Mouse (Mus musculus): ENCODE measurements at regions not wholly inside any gene's neighbourhood (a gene's known extent, or its start where the extent isn't known, plus 50 kb on each side); places are given as distances from the start of the nearest gene placed in this dataset.

DNA sequence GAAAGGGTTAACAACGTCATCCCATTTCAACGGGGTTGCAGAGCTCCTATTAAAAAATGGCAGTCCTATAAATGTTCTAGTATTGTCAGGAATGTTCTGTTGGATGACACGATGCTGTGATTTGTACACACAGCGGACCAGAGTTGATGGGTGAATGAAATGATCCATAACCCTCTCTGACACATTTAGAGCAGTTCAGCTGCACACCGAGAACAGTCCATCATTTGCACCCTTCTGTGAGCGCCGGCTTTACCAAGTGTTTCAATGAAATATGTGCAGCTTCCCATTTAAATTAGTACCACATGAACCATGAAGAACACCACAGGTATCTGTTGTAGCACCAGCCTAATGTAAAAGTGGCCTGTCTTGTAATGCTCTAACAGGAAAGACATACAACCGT, 805.4 kb downstream of the Tmem182 start:
- no peak overlapping the region for H3K4me2 ChIP-seq (ENCODE audit: low read length)
- H3K9me3 ChIP-seq (ENCODE audit: control insufficient read depth, low read length): no peaks in the 10 kb centered on the region
- no peak overlapping the region for H3K4me3 ChIP-seq (ENCODE audit: control insufficient read depth in 1 of 2, insufficient read depth in 1 of 2, low read depth in 1 of 2, low read length in 2 of 2)
- H3K27ac ChIP-seq (replicated peaks in 1 of 2; ENCODE audit: control insufficient read depth in 1 of 2, insufficient read depth in 1 of 2, low read depth in 2 of 2, low read length in 2 of 2): no peak overlapping the region
- no peaks in the 10 kb centered on the region for H3K4me1 ChIP-seq (ENCODE audit: control insufficient read depth in 2 of 2, insufficient read depth in 2 of 2, low read length in 2 of 2)
- no peak for ATAC-seq (ENCODE audit: insufficient number of reproducible peaks, insufficient read depth, low FRiP score, low read depth)
- H3K36me3 ChIP-seq (ENCODE audit: control insufficient read depth, insufficient read depth, low read length): no peaks in the 10 kb centered on the region
- no peak overlapping the region for H3K9ac ChIP-seq (ENCODE audit: low read length)
- 78% methylated on average over 8 of the region's 8 CpGs for WGBS
- H3K27me3 ChIP-seq (ENCODE audit: control insufficient read depth, insufficient read depth, low read length): no peaks in the 10 kb centered on the region

DNA sequence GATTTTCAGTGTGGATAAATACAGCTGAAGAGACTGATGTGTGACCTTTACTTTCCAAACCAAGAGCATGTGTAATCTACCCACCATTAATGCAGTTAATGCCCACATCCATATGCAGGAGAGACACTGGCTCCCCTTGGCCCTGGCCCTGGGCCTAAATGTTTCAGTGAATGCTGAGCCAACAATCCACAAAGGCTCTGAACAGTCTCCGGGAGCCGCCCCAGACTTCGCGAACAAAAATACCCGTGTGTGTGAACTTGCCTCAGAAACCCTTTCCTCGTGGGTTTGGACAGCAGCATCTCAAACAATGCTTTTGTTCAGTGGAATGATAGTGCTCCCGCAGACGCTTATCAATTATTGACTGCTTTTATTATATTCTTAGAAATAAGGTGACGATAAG, 846.4 kb downstream of the Tmem182 start:
- H3K4me2 ChIP-seq (ENCODE audit: low read length): no peak overlapping the region; the same call in 1 of the 2 replicates
- H3K9ac ChIP-seq (ENCODE audit: low read length): no peak overlapping the region
- H3K27ac ChIP-seq (replicated peaks in 1 of 2; ENCODE audit: control insufficient read depth in 1 of 2, insufficient read depth in 1 of 2, low read depth in 2 of 2, low read length in 2 of 2): peak overlapping the region; percentile 22 to 30; a peak in 2 of 4 replicates

DNA sequence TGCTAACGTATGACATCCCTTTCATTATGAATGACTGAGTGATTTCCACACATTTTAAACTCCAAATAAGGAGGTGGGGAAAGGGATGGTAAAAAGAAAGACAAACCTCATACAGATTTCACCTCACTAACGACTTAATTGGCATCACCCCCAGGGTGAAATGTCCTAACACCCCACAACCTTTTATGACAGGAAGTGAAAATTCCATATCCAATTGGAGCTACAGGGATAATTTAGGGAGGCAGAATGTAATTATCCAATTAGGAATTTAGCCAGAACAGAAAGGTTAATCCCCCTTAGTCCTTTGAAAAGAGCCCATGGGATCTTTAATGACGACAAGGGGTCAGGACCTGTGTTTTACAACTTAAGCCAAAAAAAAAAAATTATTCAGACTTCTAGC, 846.8 kb downstream of the Tmem182 start:
- no peaks in the 10 kb centered on the region for H3K27me3 ChIP-seq (ENCODE audit: control insufficient read depth, insufficient read depth, low read length)
- peaks cover 4 to 8% of the 10 kb centered on the region in 2 experiments; a peak in 3 of 4 replicates for H3K4me1 ChIP-seq (ENCODE audit: control insufficient read depth in 2 of 2, insufficient read depth in 2 of 2, low read length in 2 of 2)
- peak overlapping the region; percentile 41; the same call in 1 of the 2 replicates for H3K4me2 ChIP-seq (ENCODE audit: low read length)
- 50% methylated on average over 3 of the region's 3 CpGs for whole genome bisulfite sequencing
- H3K9ac ChIP-seq (ENCODE audit: low read length): no peak overlapping the region
- peak overlapping the region; percentile 30 to 54 for H3K27ac ChIP-seq (replicated peaks in 1 of 2; ENCODE audit: control insufficient read depth in 1 of 2, insufficient read depth in 1 of 2, low read depth in 2 of 2, low read length in 2 of 2)
- H3K4me3 ChIP-seq (ENCODE audit: control insufficient read depth in 1 of 2, insufficient read depth in 1 of 2, low read depth in 1 of 2, low read length in 2 of 2): no peak overlapping the region
- ATAC-seq (ENCODE audit: insufficient number of reproducible peaks, insufficient read depth, low FRiP score, low read depth): no peak
- no peaks in the 10 kb centered on the region for H3K9me3 ChIP-seq (ENCODE audit: control insufficient read depth, low read length)
- no peaks in the 10 kb centered on the region for H3K36me3 ChIP-seq (ENCODE audit: control insufficient read depth, insufficient read depth, low read length)

More for the DNA sequence above, 846.4 kb downstream of the Tmem182 start:
- peaks cover 4 to 8% of the 10 kb centered on the region in 2 experiments; a peak in 3 of 4 replicates for H3K4me1 ChIP-seq (ENCODE audit: control insufficient read depth in 2 of 2, insufficient read depth in 2 of 2, low read length in 2 of 2)
- ATAC-seq (ENCODE audit: insufficient number of reproducible peaks, insufficient read depth, low FRiP score, low read depth): no peak
- H3K36me3 ChIP-seq (ENCODE audit: control insufficient read depth, insufficient read depth, low read length): no peaks in the 10 kb centered on the region
- H3K4me3 ChIP-seq (ENCODE audit: control insufficient read depth in 1 of 2, insufficient read depth in 1 of 2, low read depth in 1 of 2, low read length in 2 of 2): no peak overlapping the region
- H3K9me3 ChIP-seq (ENCODE audit: control insufficient read depth, low read length): no peaks in the 10 kb centered on the region
- 55% methylated on average over 9 of the region's 9 CpGs for WGBS
- no peaks in the 10 kb centered on the region for H3K27me3 ChIP-seq (ENCODE audit: control insufficient read depth, insufficient read depth, low read length)

DNA sequence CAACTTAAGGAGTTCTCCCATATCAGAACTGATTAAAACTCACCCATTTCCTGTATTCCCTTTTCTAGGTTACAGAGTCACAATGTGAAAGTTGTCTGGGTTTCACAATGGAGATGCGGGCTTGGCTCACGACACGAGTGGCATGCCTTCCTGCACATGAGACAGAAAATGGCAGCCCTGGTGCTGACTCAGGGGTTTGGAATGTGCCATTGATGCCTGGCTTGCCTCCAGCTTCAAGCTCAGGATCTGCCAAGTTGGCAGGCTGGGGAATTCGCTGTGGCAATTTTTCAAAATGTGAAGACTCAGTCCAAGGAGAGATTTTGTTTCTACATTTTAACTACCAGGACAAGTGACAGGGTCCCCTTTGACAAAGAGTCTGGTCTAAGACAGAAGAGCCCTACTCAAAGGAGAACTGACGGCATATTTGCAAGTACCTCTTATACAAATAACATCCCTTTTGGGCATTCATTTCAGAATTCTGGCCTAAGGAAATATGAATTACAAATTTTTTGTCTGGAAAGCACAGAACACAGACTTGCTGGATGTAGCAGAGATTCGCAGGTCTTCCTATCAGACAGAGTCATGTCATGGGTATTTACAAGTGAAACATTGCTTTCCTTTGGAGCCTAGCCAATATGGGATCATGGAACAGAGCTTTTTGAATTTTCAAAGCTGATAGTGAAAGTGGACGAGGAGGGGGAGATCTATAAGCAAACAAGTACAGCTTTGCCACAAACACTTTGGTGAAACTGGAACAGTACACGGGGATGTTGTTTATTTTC, 847.4 kb downstream of the Tmem182 start:
- Histone ChIP-seq H3K36me3 (ENCODE audit: control insufficient read depth, insufficient read depth, low read length) (no peaks in the 10 kb centered on the region), H3K27ac (replicated peaks in 1 of 2; ENCODE audit: control insufficient read depth in 1 of 2, insufficient read depth in 1 of 2, low read depth in 2 of 2, low read length in 2 of 2) (peak overlapping the region; percentile 67 to 76), H3K4me3 (ENCODE audit: control insufficient read depth in 1 of 2, insufficient read depth in 1 of 2, low read depth in 1 of 2, low read length in 2 of 2) (no peak overlapping the region), H3K27me3 (ENCODE audit: control insufficient read depth, insufficient read depth, low read length) (no peaks in the 10 kb centered on the region), H3K4me1 (ENCODE audit: control insufficient read depth in 2 of 2, insufficient read depth in 2 of 2, low read length in 2 of 2) (peaks cover 4 to 8% of the 10 kb centered on the region in 2 experiments; a peak in 3 of 4 replicates), H3K9me3 (ENCODE audit: control insufficient read depth, low read length) (no peaks in the 10 kb centered on the region), H3K4me2 (ENCODE audit: low read length) (peak overlapping the region; percentile 41), H3K9ac (ENCODE audit: low read length) (no peak overlapping the region)
- WGBS: 16% methylated on average over 8 of the region's 8 CpGs
- 0 out of 2 replicates have a peak, but pooled peaks have one; percentile 69 for ATAC-seq (ENCODE audit: insufficient number of reproducible peaks, insufficient read depth, low FRiP score, low read depth)

DNA sequence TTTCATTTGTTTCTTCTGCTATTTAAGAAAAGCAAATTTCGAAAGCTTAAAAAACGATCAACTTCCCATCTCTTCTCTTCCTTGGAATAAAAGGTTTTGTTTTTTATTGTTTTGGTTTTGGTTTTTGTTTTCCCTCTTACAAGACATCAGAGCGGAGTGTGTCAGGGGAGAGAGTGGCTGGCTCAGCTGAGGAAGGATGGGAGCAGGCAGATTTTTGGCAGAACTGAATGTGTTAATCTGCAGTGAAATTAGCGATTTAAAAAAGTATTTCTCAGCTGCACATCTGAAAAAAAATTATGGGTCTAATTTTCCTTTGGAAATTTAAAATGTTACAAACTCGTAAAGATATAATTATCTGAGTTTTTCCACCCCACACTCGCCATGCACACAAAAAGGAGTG, 868.7 kb downstream of the Tmem182 start:
- H3K27ac ChIP-seq (replicated peaks in 1 of 2; ENCODE audit: control insufficient read depth in 1 of 2, insufficient read depth in 1 of 2, low read depth in 2 of 2, low read length in 2 of 2): no peak overlapping the region
- H3K4me3 ChIP-seq (ENCODE audit: control insufficient read depth in 1 of 2, insufficient read depth in 1 of 2, low read depth in 1 of 2, low read length in 2 of 2): no peak overlapping the region
- no peak overlapping the region for H3K9ac ChIP-seq (ENCODE audit: low read length)
- no peaks in the 10 kb centered on the region for H3K27me3 ChIP-seq (ENCODE audit: control insufficient read depth, insufficient read depth, low read length)
- H3K4me1 ChIP-seq (ENCODE audit: control insufficient read depth in 2 of 2, insufficient read depth in 2 of 2, low read length in 2 of 2): peaks cover 0 to 6% of the 10 kb centered on the region in 2 experiments; a peak in 2 of 4 replicates
- H3K9me3 ChIP-seq (ENCODE audit: control insufficient read depth, low read length): no peaks in the 10 kb centered on the region
- no peaks in the 10 kb centered on the region for H3K36me3 ChIP-seq (ENCODE audit: control insufficient read depth, insufficient read depth, low read length)
- 75% methylated on average over 6 of the region's 6 CpGs for WGBS
- no peak overlapping the region for H3K4me2 ChIP-seq (ENCODE audit: low read length)
- ATAC-seq (ENCODE audit: insufficient number of reproducible peaks, insufficient read depth, low FRiP score, low read depth): no peak

DNA sequence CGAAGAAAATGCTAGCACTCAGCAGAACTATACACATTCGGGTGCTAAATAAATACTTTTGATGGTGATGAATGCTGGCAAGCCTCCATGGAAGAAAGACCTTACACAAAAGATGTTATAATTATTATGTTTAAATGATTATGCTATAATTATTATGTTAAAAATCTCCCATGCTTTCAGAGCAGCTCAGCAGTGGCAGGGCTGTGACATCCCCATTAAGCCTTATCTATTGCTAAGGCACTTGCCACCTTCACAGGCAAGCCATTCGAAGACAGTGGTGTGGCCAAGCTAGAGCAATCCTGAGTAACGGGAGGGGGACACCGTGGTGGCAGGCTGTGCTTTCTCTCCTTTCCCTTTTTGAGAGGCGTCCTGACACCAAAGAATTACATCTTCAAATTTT, 869.9 kb downstream of the Tmem182 start:
- H3K27ac ChIP-seq (replicated peaks in 1 of 2; ENCODE audit: control insufficient read depth in 1 of 2, insufficient read depth in 1 of 2, low read depth in 2 of 2, low read length in 2 of 2): no peak overlapping the region
- H3K9ac ChIP-seq (ENCODE audit: low read length): no peak overlapping the region
- H3K4me3 ChIP-seq (ENCODE audit: control insufficient read depth in 1 of 2, insufficient read depth in 1 of 2, low read depth in 1 of 2, low read length in 2 of 2): no peak overlapping the region
- H3K4me2 ChIP-seq (ENCODE audit: low read length): no peak overlapping the region
- no peak for ATAC-seq (ENCODE audit: insufficient number of reproducible peaks, insufficient read depth, low FRiP score, low read depth)
- no peaks in the 10 kb centered on the region for H3K36me3 ChIP-seq (ENCODE audit: control insufficient read depth, insufficient read depth, low read length)
- peaks cover 0 to 4% of the 10 kb centered on the region in 2 experiments; a peak in 2 of 4 replicates for H3K4me1 ChIP-seq (ENCODE audit: control insufficient read depth in 2 of 2, insufficient read depth in 2 of 2, low read length in 2 of 2)
- WGBS: 47% methylated on average over 6 of the region's 6 CpGs
- no peaks in the 10 kb centered on the region for H3K27me3 ChIP-seq (ENCODE audit: control insufficient read depth, insufficient read depth, low read length)
- H3K9me3 ChIP-seq (ENCODE audit: control insufficient read depth, low read length): no peaks in the 10 kb centered on the region

DNA sequence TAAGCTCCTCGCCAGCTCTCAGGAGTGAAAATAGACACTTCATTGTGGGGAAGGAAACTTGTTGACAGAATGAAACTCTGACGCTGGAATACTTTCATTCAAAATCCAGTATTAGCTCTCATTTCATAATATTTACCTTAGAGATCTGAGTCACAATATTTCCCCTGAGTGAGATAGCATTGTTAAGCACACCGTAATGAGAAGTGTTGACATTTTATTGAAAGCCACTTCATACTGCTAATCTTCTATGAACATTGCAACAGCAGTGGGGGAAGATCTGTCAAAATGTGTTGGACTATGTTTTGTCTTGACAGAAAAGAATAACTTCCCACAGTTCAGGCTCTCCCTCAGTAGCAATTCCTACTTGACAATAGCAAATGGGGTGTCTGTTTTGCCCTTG, 900.3 kb downstream of the Tmem182 start:
- Histone ChIP-seq H3K36me3 (ENCODE audit: control insufficient read depth, insufficient read depth, low read length) (no peaks in the 10 kb centered on the region), H3K4me1 (ENCODE audit: control insufficient read depth in 2 of 2, insufficient read depth in 2 of 2, low read length in 2 of 2) (no peaks in the 10 kb centered on the region), H3K27ac (replicated peaks in 1 of 2; ENCODE audit: control insufficient read depth in 1 of 2, insufficient read depth in 1 of 2, low read depth in 2 of 2, low read length in 2 of 2) (no peak overlapping the region), H3K4me2 (ENCODE audit: low read length) (0 out of 2 replicates have a peak overlapping the region, but pooled peaks have one; percentile 1), H3K9ac (ENCODE audit: low read length) (no peak overlapping the region), H3K9me3 (ENCODE audit: control insufficient read depth, low read length) (no peaks in the 10 kb centered on the region), H3K27me3 (ENCODE audit: control insufficient read depth, insufficient read depth, low read length) (no peaks in the 10 kb centered on the region), H3K4me3 (ENCODE audit: control insufficient read depth in 1 of 2, insufficient read depth in 1 of 2, low read depth in 1 of 2, low read length in 2 of 2) (no peak overlapping the region)
- 9% methylated on average over 3 of the region's 3 CpGs for WGBS
- ATAC-seq (ENCODE audit: insufficient number of reproducible peaks, insufficient read depth, low FRiP score, low read depth): no peak

Measured in heart, embryonic 14.5 days (tissue).